Mouse (Mus musculus) stomach, postnatal 0 days (tissue): Measurements from ENCODE around the gene Tekt5. TPM values are rescaled to one million over a fixed set of nuclear protein-coding genes. Genes with fewer than 3 reads are reported as not detected.

ENCODE experiments used
- ATAC-seq: fragments of 200-750 bp; cut with Nextera tagmentation; 2 replicates; pipeline ENCODE4 v1.8.0; 2017; ENCODE audit not compliant: low FRiP score, low TSS enrichment
- DNase-seq: peaks from one replicate; pipeline ENCODE4 v3.0.0-alpha.2; 2016; ENCODE audit warnings: low spot score
- H3K27ac ChIP-seq: fragments of 300-500 bp; sonication (generic); replicated peaks from 2 replicates; pipeline ENCODE4 v1.5.1; 2014; ENCODE audit warnings: mild to moderate bottlenecking, control low read depth
- H3K27me3 ChIP-seq: fragments of 300-500 bp; sonication (generic); 2 replicates; pipeline ENCODE4 v1.6.1; 2014; ENCODE audit warnings: low read length; ENCODE audit not compliant: control insufficient read depth, insufficient read depth
- H3K36me3 ChIP-seq: fragments of 300-500 bp; sonication (generic); 2 replicates; pipeline ENCODE4 v1.6.1; 2014; ENCODE audit warnings: low read length, mixed read lengths; ENCODE audit not compliant: control insufficient read depth, insufficient read depth
- H3K4me1 ChIP-seq: fragments of 300-500 bp; sonication (generic); replicated peaks from 2 replicates; pipeline ENCODE4 v1.6.1; 2014; ENCODE audit warnings: antibody characterized with exemption; ENCODE audit not compliant: control insufficient read depth, insufficient read depth
- H3K4me2 ChIP-seq: fragments of 300-500 bp; sonication (generic); replicated peaks from 2 replicates; pipeline ENCODE4 v1.6.1; 2014; ENCODE audit warnings: low read depth, mild to moderate bottlenecking, control low read depth, moderate library complexity
- H3K4me3 ChIP-seq: fragments of 300-500 bp; sonication (generic); 2 replicates; pipeline ENCODE4 v1.5.1; 2014; ENCODE audit warnings: low read depth, low read length, control low read depth
- H3K9ac ChIP-seq: fragments of 300-500 bp; sonication (generic); 2 replicates; pipeline ENCODE4 v1.6.1; 2014; ENCODE audit warnings: mild to moderate bottlenecking, low read length, control low read depth, mixed read lengths
- H3K9me3 ChIP-seq: fragments of 300-500 bp; sonication (generic); 2 replicates; pipeline ENCODE4 v1.6.1; 2016; ENCODE audit warnings: low read length; ENCODE audit not compliant: control insufficient read depth
- CTCF ChIP-seq: IDR thresholded peaks from 2 replicates; pipeline ENCODE4 v1.5.1; 2016; ENCODE audit warnings: antibody characterized with exemption, low read depth, mild to moderate bottlenecking, moderate library complexity
- EP300 ChIP-seq: optimal IDR thresholded peaks from 2 replicates; pipeline ENCODE3; 2016; ENCODE audit warnings: antibody characterized with exemption
- WGBS: fragments of 180-500 bp; shearing (Covaris S2); extraction: QIAGEN DNeasy Blood & Tissue Kit; methylation state at CpG from one replicate; pipeline ENCODE4 v1.1.7; 2014; 5-methylcytosine and 5-hydroxymethylcytosine counted together
- polyA plus RNA-seq: library from polyadenylated mRNA; unstranded; fragments of >200 nt; fragmentation: Nextera tagmentation; extraction: Ambion mirVana; gene quantifications from 2 replicates; pipeline ENCODE4 v1.2.1, GENCODE M21; 2015

The Tekt5 gene
- polyA plus RNA-seq, 1 experiment from 2014 or later: 0.74 TPM

- Histone ChIP-seq H3K36me3 (no peaks in the 10 kb centered on the region), H3K4me1 (peaks cover 4% of the 10 kb centered on the region; the same call in 1 of the 2 replicates), H3K9me3 (no peaks in the 10 kb centered on the region), H3K4me2 (no peak overlapping the region), H3K4me3 (no peak overlapping the region), H3K9ac (no peak overlapping the region; the same call in 1 of the 2 replicates), H3K27ac (peak overlapping the region; percentile 85), H3K27me3 (no peaks in the 10 kb centered on the region)
- WGBS: 50% methylated on average over 4 of the region's 4 CpGs
- TF ChIP-seq CTCF: no peak
- no peak for TF ChIP-seq EP300
- DNase-seq: no peak
- peak; percentile 41; the same call in 1 of the 2 replicates for ATAC-seq
Observed at GRCm38 (mm10) chr16:10365796-10366195, 29.5 kb downstream of the Tekt5 start.

GRCm38 (mm10) chr16:10363061-10363460 lies 32.2 kb downstream of the Tekt5 start:
- H3K4me3 ChIP-seq: no peak overlapping the region
- H3K9me3 ChIP-seq: no peaks in the 10 kb centered on the region
- TF ChIP-seq EP300 (no peak), CTCF (no peak)
- DNase-seq: no peak
- no peak for ATAC-seq
- H3K4me2 ChIP-seq: no peak overlapping the region
- H3K27me3 ChIP-seq: no peaks in the 10 kb centered on the region
- no peaks in the 10 kb centered on the region for H3K36me3 ChIP-seq
- no peaks in the 10 kb centered on the region; the same call in 1 of the 2 replicates for H3K4me1 ChIP-seq
- H3K27ac ChIP-seq: no peak overlapping the region
- WGBS: 59% methylated on average over 1 of the region's 1 CpGs
- no peak overlapping the region for H3K9ac ChIP-seq

GRCm38 (mm10) chr16:10359241-10359640 lies 36.0 kb downstream of the Tekt5 start:
- DNase-seq: no peak
- TF ChIP-seq EP300 (no peak), CTCF (no peak)
- H3K4me2 ChIP-seq: no peak overlapping the region
- WGBS: 76% methylated on average over 6 of the region's 6 CpGs
- no peaks in the 10 kb centered on the region; the same call in 1 of the 2 replicates for H3K4me1 ChIP-seq
- no peaks in the 10 kb centered on the region for H3K36me3 ChIP-seq
- no peaks in the 10 kb centered on the region for H3K9me3 ChIP-seq
- H3K27me3 ChIP-seq: no peaks in the 10 kb centered on the region
- no peak overlapping the region for H3K27ac ChIP-seq
- no peak overlapping the region for H3K4me3 ChIP-seq
- no peak for ATAC-seq
- no peak overlapping the region for H3K9ac ChIP-seq

DNA sequence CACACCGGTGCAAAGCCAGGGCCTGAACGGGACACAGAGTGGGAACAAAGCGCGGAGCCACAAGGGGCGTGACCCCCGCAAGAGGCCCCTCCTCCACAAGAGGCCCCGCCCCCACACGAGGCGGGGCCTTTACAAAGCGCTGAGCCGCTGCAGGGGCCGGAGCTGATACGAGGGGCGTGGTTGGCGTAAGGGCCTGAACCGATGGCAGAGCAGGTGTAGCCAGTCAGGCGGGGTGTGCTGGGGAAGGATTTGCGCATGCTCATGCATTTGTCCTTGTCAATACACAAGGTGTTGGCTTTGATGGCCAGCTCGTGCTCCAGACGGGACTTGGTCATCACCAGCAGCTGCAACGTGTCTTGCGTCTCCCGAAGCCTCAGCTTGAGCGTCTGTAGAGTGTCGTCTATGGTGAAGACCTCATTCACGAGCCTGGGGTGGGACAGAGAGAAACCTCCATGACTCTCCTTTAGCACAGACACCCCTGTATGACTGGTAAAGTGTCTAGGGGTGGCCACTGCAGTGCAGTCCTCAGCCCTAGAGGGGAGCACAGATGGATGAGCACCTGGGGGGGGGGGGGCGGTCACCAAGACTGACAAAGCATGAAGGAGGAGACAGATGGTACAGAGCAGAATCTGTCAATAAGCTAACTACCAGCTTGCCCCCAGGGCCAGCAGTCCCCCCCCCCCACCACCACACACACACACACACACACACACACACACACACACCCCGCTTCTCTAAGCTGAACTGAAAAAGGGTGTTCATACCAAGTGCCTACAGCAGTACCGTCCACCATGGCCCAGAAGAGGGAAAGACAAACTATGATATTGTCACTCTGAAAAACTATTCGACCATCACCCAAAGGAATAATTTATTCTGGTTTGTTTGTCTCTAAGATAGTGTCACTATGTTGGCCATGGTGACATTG lies 37.0 kb downstream of the Tekt5 start:
- Histone ChIP-seq H3K36me3 (no peaks in the 10 kb centered on the region), H3K4me2 (peak overlapping the region; percentile 35), H3K9me3 (no peaks in the 10 kb centered on the region), H3K9ac (no peak overlapping the region), H3K4me1 (no peaks in the 10 kb centered on the region; the same call in 1 of the 2 replicates), H3K27me3 (no peaks in the 10 kb centered on the region), H3K4me3 (peak overlapping the region; percentile 10; the same call in 1 of the 2 replicates), H3K27ac (peak overlapping the region; percentile 69)
- WGBS: 14% methylated on average over 30 of the region's 30 CpGs
- DNase-seq (peak; percentile 91), ATAC-seq (peak; percentile 97)
- no peak for TF ChIP-seq EP300
- TF ChIP-seq CTCF: no peak

DNA sequence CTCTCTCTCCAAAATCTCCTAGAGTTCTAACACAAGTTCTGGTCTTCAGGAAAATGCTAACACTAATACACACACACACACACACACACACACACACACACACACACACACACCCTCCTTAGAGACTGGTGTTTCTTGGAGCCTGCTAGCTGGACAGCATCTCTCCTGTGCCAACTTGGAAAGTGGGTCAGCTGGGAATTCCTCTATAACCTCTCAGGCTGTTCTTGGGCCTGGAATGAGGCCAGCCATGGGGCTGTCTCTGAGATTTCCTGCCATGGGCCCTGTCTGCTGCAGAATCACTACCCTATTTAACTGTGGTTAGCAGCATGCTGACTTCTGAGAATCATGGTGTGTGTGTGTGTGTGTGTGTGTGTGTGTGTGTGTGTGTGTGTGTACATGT lies 40.3 kb downstream of the Tekt5 start:
- DNase-seq (no peak), ATAC-seq (no peak)
- Histone ChIP-seq H3K4me3 (no peak overlapping the region), H3K4me1 (no peaks in the 10 kb centered on the region; the same call in 1 of the 2 replicates), H3K9ac (no peak overlapping the region), H3K27me3 (no peaks in the 10 kb centered on the region), H3K36me3 (no peaks in the 10 kb centered on the region), H3K9me3 (no peaks in the 10 kb centered on the region), H3K4me2 (no peak overlapping the region), H3K27ac (no peak overlapping the region)
- TF ChIP-seq CTCF (no peak), EP300 (no peak)
